Mouse (Mus musculus): ENCODE results near the gene Supt4a.

The Supt4a gene

GRCm38 (mm10) chr11:87751031-87751430 lies 13.7 kb downstream of the Supt4a start:
- DNase-seq (ENCODE audit: low read depth): peak; percentile 80

- peak; percentile 97 for DNase-seq (ENCODE audit: low read depth)
Observed at GRCm38 (mm10) chr11:87751491-87751966, 14.2 kb downstream of the Supt4a start.

- peak; percentile 43 for DNase-seq (ENCODE audit: low read depth)
Observed at GRCm38 (mm10) chr11:87752307-87752706, 15.0 kb downstream of the Supt4a start.

GRCm38 (mm10) chr11:87753255-87753654 lies 15.9 kb downstream of the Supt4a start:
- DNase-seq (ENCODE audit: low read depth): no peak

- peak; percentile 58 for DNase-seq (ENCODE audit: low read depth)
Observed at GRCm38 (mm10) chr11:87753891-87754501, 16.6 kb downstream of the Supt4a start.

- peak; percentile 86 for DNase-seq (ENCODE audit: low read depth)
Observed at GRCm38 (mm10) chr11:87754603-87755002, 17.3 kb downstream of the Supt4a start.

- DNase-seq (ENCODE audit: low read depth): peak; percentile 99
Observed at GRCm38 (mm10) chr11:87755360-87756017, 18.1 kb downstream of the Supt4a start.

- peak; percentile 91 for DNase-seq (ENCODE audit: low read depth)
Observed at GRCm38 (mm10) chr11:87756251-87756820, 19.0 kb downstream of the Supt4a start.

- peak; percentile 69 for DNase-seq (ENCODE audit: low read depth)
Observed at GRCm38 (mm10) chr11:87757001-87757954, 19.9 kb downstream of the Supt4a start.

GRCm38 (mm10) chr11:87758161-87758911 lies 21.0 kb downstream of the Supt4a start:
- peak; percentile 83 for DNase-seq (ENCODE audit: low read depth)

GRCm38 (mm10) chr11:87758957-87759608 lies 21.7 kb downstream of the Supt4a start:
- peak; percentile 92 for DNase-seq (ENCODE audit: low read depth)

GRCm38 (mm10) chr11:87759609-87760005 lies 22.3 kb downstream of the Supt4a start:
- peak; percentile 94 for DNase-seq (ENCODE audit: low read depth)

GRCm38 (mm10) chr11:87760301-87761081 lies 23.1 kb downstream of the Supt4a start, which contains the start of gene Tspoap1:
TSS of gene Tspoap1 (plus strand) at chr11:87760541.
- DNase-seq (ENCODE audit: low read depth): peak; percentile 84

GRCm38 (mm10) chr11:87761181-87761721 lies 23.9 kb downstream of the Supt4a start:
- no peak for DNase-seq (ENCODE audit: low read depth)

- DNase-seq (ENCODE audit: low read depth): no peak
Observed at GRCm38 (mm10) chr11:87761806-87762701, 24.7 kb downstream of the Supt4a start.

GRCm38 (mm10) chr11:87762702-87763385 lies 25.5 kb downstream of the Supt4a start:
- DNase-seq (ENCODE audit: low read depth): no peak

- no peak for DNase-seq (ENCODE audit: low read depth)
Observed at GRCm38 (mm10) chr11:87763511-87763987, 26.2 kb downstream of the Supt4a start.
